Comparison of ENCODE assay signal across 8 mouse cellular contexts in the genomic region with DNA sequence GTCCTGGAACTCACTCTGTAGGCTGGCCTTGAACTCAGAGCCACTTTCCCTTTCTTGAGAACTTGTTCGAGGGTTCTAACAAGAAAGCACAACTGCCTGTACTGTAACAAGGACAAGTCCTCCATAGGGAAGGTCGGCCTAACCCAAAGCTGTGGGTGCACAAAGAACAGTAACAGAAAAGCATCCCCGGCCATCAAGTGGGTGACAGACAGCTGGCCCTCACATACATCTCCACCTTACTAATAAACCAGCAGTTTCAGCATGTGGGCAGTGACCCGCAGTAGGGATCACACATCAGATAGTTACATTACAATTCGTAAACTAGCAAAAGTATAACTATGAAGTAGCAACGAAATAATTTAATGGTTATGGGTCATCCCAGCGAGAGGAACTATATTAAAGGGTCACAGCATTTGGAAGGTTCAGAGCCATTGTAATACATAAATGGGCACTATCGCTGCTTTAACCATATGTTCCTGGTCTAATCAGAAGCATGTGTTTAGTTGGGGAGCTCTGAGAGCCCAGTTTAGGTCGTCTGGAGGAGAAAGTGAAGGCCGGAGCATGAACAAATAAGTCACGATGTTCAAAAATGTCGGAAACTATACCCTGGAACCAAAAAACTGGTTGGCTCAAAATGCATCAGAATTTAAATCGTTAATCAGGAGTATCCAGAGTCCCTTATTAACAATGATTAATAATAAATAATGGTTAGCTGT. TPM values are rescaled to one million over a fixed set of nuclear protein-coding genes. Genes with fewer than 3 reads are reported as not detected.
DNase-seq lines count a peak whose midpoint lies in the region; ATAC-seq and TF ChIP-seq lines count a peak whose summit lies in the region.

No protein-coding gene starts in this region.

- no peak for TF ChIP-seq EP300 in MEL (IDR thresholded peaks at IDR 0.05; ENCODE audit: low read depth in 1 of 2, low read length in 2 of 2)

- H3K4me1 ChIP-seq in heart, embryonic 12.5 days (replicated peaks) = peaks cover 12% of the 10 kb centered on the region
- peaks cover 4 to 16% of the 10 kb centered on the region in 2 experiments for H3K4me1 ChIP-seq in MEL (ENCODE audit: control insufficient read depth in 1 of 2, insufficient read depth in 2 of 2, low read length in 2 of 2)
- peaks cover 11% of the 10 kb centered on the region; the same call in 1 of the 2 replicates for H3K4me1 ChIP-seq in forebrain, postnatal 0 days (ENCODE audit: insufficient read depth)
- H3K4me1 ChIP-seq in liver, embryonic 16.5 days (ENCODE audit: control insufficient read depth, low read depth, low read length) = peaks cover 16% of the 10 kb centered on the region

- no peak for TF ChIP-seq RAD21 in MEL (IDR thresholded peaks at IDR 0.05; ENCODE audit: low read depth, low read length)

- H3K79me2 ChIP-seq in MEL (ENCODE audit: control insufficient read depth, insufficient read depth, low read length, poor library complexity) = peaks cover 14% of the 10 kb centered on the region

- ATAC-seq in heart, embryonic 12.5 days (ENCODE audit: insufficient number of reproducible peaks, low FRiP score) = no peak
- peak; percentile 21 for ATAC-seq in forebrain, postnatal 0 days
- ATAC-seq in liver, embryonic 16.5 days (ENCODE audit: low read depth) = no peak

- H3K9ac ChIP-seq in heart, embryonic 12.5 days = peak overlapping the region; percentile 69
- H3K9ac ChIP-seq in MEL (ENCODE audit: control insufficient read depth, low read depth, low read length, poor library complexity, severe bottlenecking) = peak overlapping the region; percentile 75
- H3K9ac ChIP-seq in forebrain, postnatal 0 days = peak overlapping the region; percentile 91
- peak overlapping the region; percentile 83 for H3K9ac ChIP-seq in liver, embryonic 16.5 days (ENCODE audit: low read depth, low read length)

- H3K4me3 ChIP-seq in heart, embryonic 12.5 days = peak overlapping the region; percentile 73
- peak overlapping the region; percentile 38 to 84 for H3K4me3 ChIP-seq in MEL (ENCODE audit: control insufficient read depth in 1 of 2, insufficient read depth in 1 of 2, low read depth in 2 of 2, low read length in 2 of 2)
- H3K4me3 ChIP-seq in forebrain, postnatal 0 days (ENCODE audit: low read depth, low read length) = peak overlapping the region; percentile 88
- peak overlapping the region; percentile 86 for H3K4me3 ChIP-seq in liver, embryonic 16.5 days (ENCODE audit: low read depth, low read length)

- WGBS in heart, embryonic 12.5 days = 36% methylated on average over 13 of the region's 13 CpGs
- WGBS in forebrain, postnatal 0 days = 32% methylated on average over 13 of the region's 13 CpGs
- WGBS in liver, embryonic 16.5 days (ENCODE audit: insufficient replicate concordance) = 37% methylated on average over 13 of the region's 13 CpGs

- H3K36me3 ChIP-seq in heart, embryonic 12.5 days = peaks cover 15% of the 10 kb centered on the region
- H3K36me3 ChIP-seq in MEL (ENCODE audit: control insufficient read depth in 1 of 2, insufficient read depth in 2 of 2, low read length in 2 of 2) = peaks cover 1 to 13% of the 10 kb centered on the region in 2 experiments
- H3K36me3 ChIP-seq in forebrain, postnatal 0 days (ENCODE audit: insufficient read depth) = peaks cover 20% of the 10 kb centered on the region
- H3K36me3 ChIP-seq in liver, embryonic 16.5 days (ENCODE audit: control insufficient read depth, insufficient read depth) = peaks cover 17% of the 10 kb centered on the region

- DNase-seq in heart, postnatal 36 days = no peak
- DNase-seq in MEL (ENCODE audit: low read depth, low spot score) = no peak
- DNase-seq in forebrain, postnatal 0 days = no peak
- DNase-seq in adrenal gland, adult 2 months = no peak
- no peak for DNase-seq in gastrocnemius, postnatal 14 days
- no peak for DNase-seq in layer of hippocampus, adult 11-12 months (ENCODE audit: low spot score)

- TF ChIP-seq CTCF in MEL (IDR thresholded peaks at IDR 0.05 in 2 of 3, conservative IDR thresholded peaks at IDR 0.05 in 1 of 3; ENCODE audit: control insufficient read depth in 1 of 3, insufficient read depth in 1 of 3, low read depth in 2 of 3, low read length in 3 of 3, poor library complexity in 1 of 3, severe bottlenecking in 1 of 3) = no peak
- TF ChIP-seq CTCF in forebrain, postnatal 0 days (IDR thresholded peaks at IDR 0.05; ENCODE audit: low read depth) = no peak

- H3K4me2 ChIP-seq in heart, embryonic 12.5 days = peak overlapping the region; percentile 75
- peak overlapping the region; percentile 72 for H3K4me2 ChIP-seq in forebrain, postnatal 0 days (ENCODE audit: low read depth)
- peak overlapping the region; percentile 75 for H3K4me2 ChIP-seq in liver, embryonic 16.5 days (ENCODE audit: low read depth, low read length)

- H3K27me3 ChIP-seq in heart, embryonic 12.5 days (replicated peaks) = no peaks in the 10 kb centered on the region
- no peaks in the 10 kb centered on the region for H3K27me3 ChIP-seq in MEL (ENCODE audit: control insufficient read depth in 1 of 2, insufficient read depth in 2 of 2, low read length in 2 of 2)
- H3K27me3 ChIP-seq in forebrain, postnatal 0 days (ENCODE audit: insufficient read depth, low read length) = no peaks in the 10 kb centered on the region
- H3K27me3 ChIP-seq in liver, embryonic 16.5 days (ENCODE audit: control insufficient read depth, insufficient read depth, low read depth, low read length) = no peaks in the 10 kb centered on the region

- H3K27ac ChIP-seq in heart, embryonic 12.5 days (ENCODE audit: poor library complexity, severe bottlenecking) = no peak overlapping the region
- peak overlapping the region; percentile 36 for H3K27ac ChIP-seq in MEL (ENCODE audit: control insufficient read depth, low read depth, low read length)
- H3K27ac ChIP-seq in forebrain, postnatal 0 days (ENCODE audit: low read depth, low read length) = peak overlapping the region; percentile 82
- H3K27ac ChIP-seq in liver, embryonic 16.5 days (ENCODE audit: low read length) = no peak overlapping the region

- no peaks in the 10 kb centered on the region for H3K9me3 ChIP-seq in heart, embryonic 12.5 days (replicated peaks)
- H3K9me3 ChIP-seq in MEL (replicated peaks; ENCODE audit: insufficient read depth, low read length) = no peaks in the 10 kb centered on the region
- no peaks in the 10 kb centered on the region for H3K9me3 ChIP-seq in forebrain, postnatal 0 days (ENCODE audit: low read length)
- H3K9me3 ChIP-seq in liver, embryonic 16.5 days (replicated peaks; ENCODE audit: control insufficient read depth, low read length) = no peaks in the 10 kb centered on the region

- intact Hi-C loops in heart, postnatal 36 days (cut with DNase I) = loop anchor here (5.0 kb wide), 1 partner anchor 254 kb away; no protein-coding TSS in a partner anchor
- intact Hi-C loops in gastrocnemius, postnatal 14 days (cut with DNase I; ENCODE audit: low total_unique reads) = no loop called here

- no peak for TF ChIP-seq POLR2A in MEL (IDR thresholded peaks at IDR 0.05; ENCODE audit: control insufficient read depth in 1 of 2, insufficient read depth in 1 of 2, low read depth in 1 of 2, low read length in 2 of 2, poor library complexity in 1 of 2)

TF ChIP-seq in MEL, 35 proteins besides CTCF, POLR2A, EP300 and RAD21 (continues in another document):
- no peak for TF ChIP-seq MAZ (IDR thresholded peaks at IDR 0.05; ENCODE audit: low read depth, low read length)
- no peak for TF ChIP-seq MYC (IDR thresholded peaks at IDR 0.05; ENCODE audit: low read depth, low read length)
- TF ChIP-seq ZC3H11A (IDR thresholded peaks at IDR 0.05; ENCODE audit: low read depth, low read length) = no peak
- no peak for TF ChIP-seq POLR2AphosphoS5 (IDR thresholded peaks at IDR 0.05; ENCODE audit: borderline replicate concordance, low read depth, low read length)

RNA-seq across cellular contexts. Expression of a gene that starts 0.6 kb away (rescaled TPM):
- polyA plus RNA-seq in heart, embryonic 12.5 days (2016; fragmentation: Nextera tagmentation; extraction: Ambion mirVana) = 19.2 and 23.8 TPM in 2 replicates
- 10 to 100 TPM in 1 of 2 experiments, 1 to 10 TPM in 1; 10.0 to 10.7 TPM for total RNA-seq in heart, postnatal 36 days (2021)
- 14.5 and 14.9 TPM in 2 replicates for total RNA-seq in MEL (2012; rRNA removed)
- polyA plus RNA-seq in MEL (2012; ENCODE audit: insufficient read depth in 1 of 2, insufficient read length in 2 of 2, low read depth in 1 of 2, low replicate concordance in 2 of 2, missing spikeins in 1 of 2) = 10 to 100 TPM in 1 of 2 experiments, not detected in 1; 13.7 TPM
- total RNA-seq in forebrain, postnatal 0 days (2014; rRNA removed) = 22.3 and 27.4 TPM in 2 replicates
- polyA plus RNA-seq in forebrain, postnatal 0 days (2015; fragmentation: Nextera tagmentation; extraction: Ambion mirVana) = 14.8 and 21.1 TPM in 2 replicates
- polyA plus RNA-seq in liver, embryonic 16.5 days (2015; fragmentation: Nextera tagmentation; extraction: Ambion mirVana) = 5.8 and 6.8 TPM in 2 replicates
- 10 to 100 TPM; 14.8 to 19.5 TPM for total RNA-seq in adrenal gland, adult 2 months (2021)
- polyA plus RNA-seq in adrenal gland, adult 2 months (2012; rRNA removed) = 2.0 and 2.6 TPM in 2 replicates
- 1 to 10 TPM; 9.0 to 9.8 TPM for total RNA-seq in gastrocnemius, postnatal 14 days (2021)

RNA-seq across cellular contexts. Expression of a gene that starts 25.4 kb away (rescaled TPM):
- 0.08 and 0.18 TPM in 2 replicates for polyA plus RNA-seq in heart, embryonic 12.5 days (2016; fragmentation: Nextera tagmentation; extraction: Ambion mirVana)
- total RNA-seq in heart, postnatal 36 days (2021) = under 1 TPM; 0.25 to 0.41 TPM
- total RNA-seq in MEL (2012; rRNA removed) = not detected in 2 replicates
- polyA plus RNA-seq in MEL (2012; ENCODE audit: insufficient read depth in 1 of 2, insufficient read length in 2 of 2, low read depth in 1 of 2, low replicate concordance in 2 of 2, missing spikeins in 1 of 2) = not detected
- 2.3 and 6.3 TPM in 2 replicates for total RNA-seq in forebrain, postnatal 0 days (2014; rRNA removed)
- 3.1 and 3.6 TPM in 2 replicates for polyA plus RNA-seq in forebrain, postnatal 0 days (2015; fragmentation: Nextera tagmentation; extraction: Ambion mirVana)
- 0.72 and 0.89 TPM in 2 replicates for polyA plus RNA-seq in liver, embryonic 16.5 days (2015; fragmentation: Nextera tagmentation; extraction: Ambion mirVana)
- total RNA-seq in adrenal gland, adult 2 months (2021) = 1 to 10 TPM in 1 of 2 experiments, under 1 TPM in 1; 0.46 to 1.4 TPM
- polyA plus RNA-seq in adrenal gland, adult 2 months (2012; rRNA removed) = 0.88 TPM in 2 replicates
- under 1 TPM; 0.12 to 0.20 TPM for total RNA-seq in gastrocnemius, postnatal 14 days (2021)

RNA-seq across cellular contexts. Expression of a gene that starts 48.2 kb away (rescaled TPM):
- polyA plus RNA-seq in heart, embryonic 12.5 days (2016; fragmentation: Nextera tagmentation; extraction: Ambion mirVana) = 58.5 and 60.9 TPM in 2 replicates
- total RNA-seq in heart, postnatal 36 days (2021) = 10 to 100 TPM; 39.0 to 42.1 TPM
- total RNA-seq in MEL (2012; rRNA removed) = 18.3 and 20.6 TPM in 2 replicates
- polyA plus RNA-seq in MEL (2012; ENCODE audit: insufficient read depth in 1 of 2, insufficient read length in 2 of 2, low read depth in 1 of 2, low replicate concordance in 2 of 2, missing spikeins in 1 of 2) = 100 to 1,000 TPM in 1 of 2 experiments, 10 to 100 TPM in 1; 27.6 to 124 TPM
- 42.2 and 43.3 TPM in 2 replicates for total RNA-seq in forebrain, postnatal 0 days (2014; rRNA removed)
- 27.9 and 41.7 TPM in 2 replicates for polyA plus RNA-seq in forebrain, postnatal 0 days (2015; fragmentation: Nextera tagmentation; extraction: Ambion mirVana)
- 16.7 and 17.5 TPM in 2 replicates for polyA plus RNA-seq in liver, embryonic 16.5 days (2015; fragmentation: Nextera tagmentation; extraction: Ambion mirVana)
- total RNA-seq in adrenal gland, adult 2 months (2021) = 10 to 100 TPM; 76.4 to 79.0 TPM
- 26.2 and 40.1 TPM in 2 replicates for polyA plus RNA-seq in adrenal gland, adult 2 months (2012; rRNA removed)
- 10 to 100 TPM; 28.3 to 29.4 TPM for total RNA-seq in gastrocnemius, postnatal 14 days (2021)

Comparison
In these comparisons a context has a peak if more than half of its experiments do, and no peak if none do; other contexts are left out.
1. H3K27ac ChIP-seq: peak in MEL (single experiment) and forebrain, postnatal 0 days (single experiment); none in heart, embryonic 12.5 days (single experiment) and liver, embryonic 16.5 days (single experiment).
2. Peak in every context shown above with its lines, with median percentiles within 50 percentile points of each other: H3K4me2 ChIP-seq, H3K4me3 ChIP-seq and H3K9ac ChIP-seq.